Mouse (Mus musculus): Measurements from ENCODE around the gene BC048507. TPM values are rescaled to one million over a fixed set of nuclear protein-coding genes. Genes with fewer than 3 reads are reported as not detected.
"Not testable (repeated sequence)": the region's sequence is repeated elsewhere in the genome, so short reads cannot be mapped to it uniquely, and the experiment has no call there.

BC048507 gene
- polyA plus RNA-seq (2015; fragmentation: Nextera tagmentation; extraction: Ambion mirVana), result not detected in 2 replicates

- H3K4me2 ChIP-seq, result no peak within 1 kb of the TSS
- no peak within 1 kb of the TSS for H3K4me3 ChIP-seq
- no peaks in the 10 kb centered on the region for H3K4me1 ChIP-seq (replicated peaks)
- no peaks in the 10 kb centered on the region for H3K36me3 ChIP-seq
- no peak for ATAC-seq (ENCODE audit: low FRiP score, low read depth)
- no peaks in the 10 kb centered on the region for H3K27me3 ChIP-seq
- no peaks in the 10 kb centered on the region for H3K9me3 ChIP-seq
- no peak within 1 kb of the TSS for H3K27ac ChIP-seq (replicated peaks)
- no peak within 1 kb of the TSS for H3K9ac ChIP-seq
- WGBS, result 87% methylated on average over 11 of the region's 11 CpGs
These were observed at the start of gene BC048507 for GRCm38 (mm10) chr13:67863026-67863425. BC048507 (plus strand) TSS chr13:67863326.

GRCm38 (mm10) chr13:67813710-67814660, 49.1 kb upstream of the BC048507 start, which contains the start of gene Zfp273:
Zfp273 (plus strand) TSS chr13:67813740.
- H3K9me3 ChIP-seq, result peaks cover 3% of the 10 kb centered on the region; the same call in 1 of the 2 replicates
- peak; percentile 96 for ATAC-seq (ENCODE audit: low FRiP score, low read depth)
- peak within 1 kb of the TSS; percentile 79 for H3K9ac ChIP-seq
- H3K27me3 ChIP-seq, result no peaks in the 10 kb centered on the region
- peaks cover 4% of the 10 kb centered on the region; the same call in 1 of the 2 replicates for H3K4me1 ChIP-seq (replicated peaks)
- peaks cover 11% of the 10 kb centered on the region for H3K36me3 ChIP-seq
- 4% methylated on average over 31 of the region's 31 CpGs for WGBS
- peak within 1 kb of the TSS; percentile 98 for H3K4me3 ChIP-seq
- peak within 1 kb of the TSS; percentile 88 for H3K4me2 ChIP-seq
- peak within 1 kb of the TSS; percentile 93 for H3K27ac ChIP-seq (replicated peaks)

- 98% methylated on average over 1 of the region's 1 CpGs for WGBS
- Histone ChIP-seq H3K27ac (replicated peaks) (no peak overlapping the region), H3K9ac (no peak overlapping the region), H3K4me3 (no peak overlapping the region), H3K36me3 (peaks cover 37% of the 10 kb centered on the region), H3K4me1 (replicated peaks) (peaks cover 4% of the 10 kb centered on the region; the same call in 1 of the 2 replicates), H3K4me2 (no peak overlapping the region), H3K9me3 (peaks cover 11% of the 10 kb centered on the region; the same call in 1 of the 2 replicates), H3K27me3 (no peaks in the 10 kb centered on the region)
- no peak for ATAC-seq (ENCODE audit: low FRiP score, low read depth)
These were observed 44.5 kb upstream of the BC048507 start for GRCm38 (mm10) chr13:67818636-67819035.

- Histone ChIP-seq H3K4me2 (peak within 1 kb of the TSS; percentile 76), H3K9me3 (peaks cover 8% of the 10 kb centered on the region; the same call in 1 of the 2 replicates), H3K27me3 (no peaks in the 10 kb centered on the region), H3K4me1 (replicated peaks) (peaks cover 6% of the 10 kb centered on the region; the same call in 1 of the 2 replicates), H3K4me3 (peak within 1 kb of the TSS; percentile 48), H3K9ac (peak within 1 kb of the TSS; percentile 58), H3K27ac (replicated peaks) (peak within 1 kb of the TSS; percentile 71), H3K36me3 (peaks cover 12% of the 10 kb centered on the region)
- WGBS, result 6% methylated on average over 14 of the region's 14 CpGs
- peak; percentile 88 for ATAC-seq (ENCODE audit: low FRiP score, low read depth)
These were observed 32.2 kb upstream of the BC048507 start, which contains the start of gene Gm10037 for GRCm38 (mm10) chr13:67830911-67831336. Gm10037 (plus strand) TSS chr13:67831106.

GRCm38 (mm10) chr13:67833137-67833536, 30.0 kb upstream of the BC048507 start:
- not testable (repeated sequence) for H3K27ac ChIP-seq (replicated peaks); H3K36me3 ChIP-seq; H3K9me3 ChIP-seq; H3K4me2 ChIP-seq; H3K9ac ChIP-seq; H3K4me1 ChIP-seq (replicated peaks); H3K27me3 ChIP-seq; H3K4me3 ChIP-seq; ATAC-seq (ENCODE audit: low FRiP score, low read depth)

- H3K4me1 ChIP-seq (replicated peaks), result peaks cover 8% of the 10 kb centered on the region
- ATAC-seq (ENCODE audit: low FRiP score, low read depth), result peak; percentile 25
- 46% methylated on average over 6 of the region's 6 CpGs for WGBS
- H3K9ac ChIP-seq, result peak overlapping the region; percentile 42; the same call in 1 of the 2 replicates
- no peaks in the 10 kb centered on the region for H3K36me3 ChIP-seq
- H3K27ac ChIP-seq (replicated peaks), result peak overlapping the region; percentile 64
- H3K4me3 ChIP-seq, result peak overlapping the region; percentile 45
- H3K9me3 ChIP-seq, result no peaks in the 10 kb centered on the region
- peak overlapping the region; percentile 68 for H3K4me2 ChIP-seq
- H3K27me3 ChIP-seq, result no peaks in the 10 kb centered on the region
These were observed 19.4 kb upstream of the BC048507 start for GRCm38 (mm10) chr13:67843775-67844118.

- H3K27me3 ChIP-seq, result no peaks in the 10 kb centered on the region
- H3K4me2 ChIP-seq, result peak overlapping the region; percentile 68
- H3K9me3 ChIP-seq, result no peaks in the 10 kb centered on the region
- H3K4me3 ChIP-seq, result peak overlapping the region; percentile 45
- ATAC-seq (ENCODE audit: low FRiP score, low read depth), result peak; percentile 87
- peak overlapping the region; percentile 50 for H3K9ac ChIP-seq
- H3K4me1 ChIP-seq (replicated peaks), result peaks cover 8% of the 10 kb centered on the region
- 0% methylated on average over 18 of the region's 19 CpGs for WGBS
- no peaks in the 10 kb centered on the region for H3K36me3 ChIP-seq
- H3K27ac ChIP-seq (replicated peaks), result peak overlapping the region; percentile 64
These were observed 18.8 kb upstream of the BC048507 start for GRCm38 (mm10) chr13:67844119-67844852.

GRCm38 (mm10) chr13:67844853-67845194, 18.3 kb upstream of the BC048507 start:
- ATAC-seq (ENCODE audit: low FRiP score, low read depth), result peak; percentile 78
- no peaks in the 10 kb centered on the region for H3K27me3 ChIP-seq
- WGBS, result 14% methylated on average over 8 of the region's 8 CpGs
- peak overlapping the region; percentile 68 for H3K4me2 ChIP-seq
- peak overlapping the region; percentile 45 for H3K4me3 ChIP-seq
- peak overlapping the region; percentile 50 for H3K9ac ChIP-seq
- H3K9me3 ChIP-seq, result no peaks in the 10 kb centered on the region
- peaks cover 8% of the 10 kb centered on the region for H3K4me1 ChIP-seq (replicated peaks)
- H3K36me3 ChIP-seq, result no peaks in the 10 kb centered on the region
- peak overlapping the region; percentile 42; the same call in 1 of the 2 replicates for H3K27ac ChIP-seq (replicated peaks)

- no peak overlapping the region for H3K9ac ChIP-seq
- H3K4me2 ChIP-seq, result no peak overlapping the region
- H3K36me3 ChIP-seq, result no peaks in the 10 kb centered on the region
- no peaks in the 10 kb centered on the region for H3K9me3 ChIP-seq
- WGBS, result 91% methylated on average over 3 of the region's 3 CpGs
- H3K4me1 ChIP-seq (replicated peaks), result no peaks in the 10 kb centered on the region
- no peak for ATAC-seq (ENCODE audit: low FRiP score, low read depth)
- no peak overlapping the region for H3K4me3 ChIP-seq
- no peak overlapping the region for H3K27ac ChIP-seq (replicated peaks)
- no peaks in the 10 kb centered on the region for H3K27me3 ChIP-seq
These were observed 12.8 kb upstream of the BC048507 start for GRCm38 (mm10) chr13:67850361-67850760.

GRCm38 (mm10) chr13:67853130-67853529, 10.0 kb upstream of the BC048507 start:
- H3K4me2 ChIP-seq, result no peak overlapping the region
- no peak overlapping the region for H3K27ac ChIP-seq (replicated peaks)
- no peak for ATAC-seq (ENCODE audit: low FRiP score, low read depth)
- no peaks in the 10 kb centered on the region for H3K36me3 ChIP-seq
- WGBS, result 85% methylated on average over 6 of the region's 6 CpGs
- H3K4me1 ChIP-seq (replicated peaks), result no peaks in the 10 kb centered on the region
- no peaks in the 10 kb centered on the region for H3K9me3 ChIP-seq
- no peak overlapping the region for H3K4me3 ChIP-seq
- H3K9ac ChIP-seq, result no peak overlapping the region
- no peaks in the 10 kb centered on the region for H3K27me3 ChIP-seq

GRCm38 (mm10) chr13:67853983-67854382, 9.1 kb upstream of the BC048507 start:
- Histone ChIP-seq H3K36me3 (no peaks in the 10 kb centered on the region), H3K4me1 (replicated peaks) (no peaks in the 10 kb centered on the region), H3K4me3 (no peak overlapping the region), H3K9me3 (no peaks in the 10 kb centered on the region), H3K27me3 (no peaks in the 10 kb centered on the region), H3K9ac (no peak overlapping the region), H3K27ac (replicated peaks) (no peak overlapping the region), H3K4me2 (no peak overlapping the region)
- WGBS, result 93% methylated on average over 2 of the region's 2 CpGs
- ATAC-seq (ENCODE audit: low FRiP score, low read depth), result no peak

- no peak overlapping the region for H3K4me2 ChIP-seq
- H3K4me3 ChIP-seq, result no peak overlapping the region
- H3K9me3 ChIP-seq, result no peaks in the 10 kb centered on the region
- H3K36me3 ChIP-seq, result no peaks in the 10 kb centered on the region
- 9% methylated on average over 1 of the region's 1 CpGs for WGBS
- no peak overlapping the region for H3K27ac ChIP-seq (replicated peaks)
- no peak overlapping the region for H3K9ac ChIP-seq
- no peak for ATAC-seq (ENCODE audit: low FRiP score, low read depth)
- H3K4me1 ChIP-seq (replicated peaks), result no peaks in the 10 kb centered on the region
- H3K27me3 ChIP-seq, result no peaks in the 10 kb centered on the region
These were observed 5.8 kb upstream of the BC048507 start for GRCm38 (mm10) chr13:67857317-67857716.

Data from hindbrain, embryonic 15.5 days (tissue).